Mouse (Mus musculus) testis, adult 2 months (tissue): ENCODE results near the gene Cbx2.

ENCODE experiments used
- CTCF ChIP-seq: fragments of 200-500 bp; IDR thresholded peaks from 2 replicates; pipeline ENCODE4 v1.5.1; 2012; ENCODE audit warnings: low read depth, mild to moderate bottlenecking, inconsistent platforms, low read length, moderate library complexity; ENCODE audit not compliant: control insufficient read depth, insufficient read depth, insufficient replicate concordance
- POLR2A ChIP-seq: fragments of 200-500 bp; IDR thresholded peaks from 2 replicates; pipeline ENCODE4 v1.6.1; 2012; ENCODE audit warnings: low read depth, mild to moderate bottlenecking, inconsistent platforms, low read length, moderate library complexity; ENCODE audit not compliant: control insufficient read depth

DNA sequence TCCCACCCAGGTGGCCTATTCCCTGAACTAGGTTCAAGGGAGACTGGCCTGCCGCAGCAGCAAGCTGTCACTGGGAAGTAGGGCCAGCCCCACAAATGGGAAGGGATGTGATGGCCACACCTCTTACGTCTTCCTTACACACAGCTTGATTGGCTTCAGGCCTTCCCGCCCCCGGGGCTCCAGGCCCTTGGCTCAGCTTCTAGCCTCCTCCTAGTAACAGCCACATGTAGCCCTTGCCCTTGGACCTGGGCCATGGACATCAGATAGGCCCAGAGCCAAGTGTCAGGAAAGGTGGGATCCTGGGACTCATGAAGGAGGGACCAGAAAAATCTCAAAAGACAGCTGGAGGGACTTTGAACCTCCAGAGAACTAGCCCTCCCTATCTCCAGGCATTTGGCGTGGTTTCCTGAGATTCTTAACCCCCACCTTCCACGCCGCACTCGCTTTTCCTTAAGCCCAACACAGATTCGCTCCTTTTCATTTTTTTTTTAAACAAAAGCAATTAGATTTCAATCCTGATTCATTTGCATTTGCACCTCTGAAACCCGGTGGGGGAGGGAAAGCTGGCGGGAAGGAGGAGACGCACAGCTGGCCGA, 30.0 kb downstream of the Cbx2 start:
- TF ChIP-seq POLR2A: no peak
- TF ChIP-seq CTCF: no peak
